Mouse (Mus musculus) cerebellum, adult 8-10 months (tissue): ENCODE measurements around the gene Coq10a.
"Not testable (repeated sequence)": the region's sequence is repeated elsewhere in the genome, so short reads cannot be mapped to it uniquely, and the experiment has no call there.

Experiments used
- DNase-seq: peaks from one replicate; pipeline ENCODE4 v3.0.0; 2022

Coq10a gene

GRCm38 (mm10) chr10:128340257-128340656 is 28.5 kb downstream of the Coq10a start:
- DNase-seq, result no peak

DNA sequence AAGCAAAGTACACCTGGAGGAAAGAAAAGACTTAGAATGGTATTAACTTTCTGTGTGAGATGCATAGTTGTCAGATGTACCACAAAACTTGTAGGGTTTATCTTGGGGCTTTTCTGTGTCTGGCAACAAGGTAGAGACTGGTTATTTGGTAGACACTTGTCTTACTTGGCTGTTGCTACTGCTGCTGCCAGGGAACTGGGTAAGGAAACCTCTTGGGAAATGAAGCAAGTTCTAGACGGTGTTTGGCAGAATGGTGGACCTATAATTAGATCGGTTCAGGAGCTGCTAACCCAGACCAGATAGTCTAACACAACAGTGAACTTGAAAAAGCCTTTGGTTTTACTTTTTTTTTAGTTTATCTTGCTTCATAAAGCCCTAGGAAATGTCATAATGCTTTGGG is 29.8 kb downstream of the Coq10a start:
- DNase-seq, result no peak

DNA sequence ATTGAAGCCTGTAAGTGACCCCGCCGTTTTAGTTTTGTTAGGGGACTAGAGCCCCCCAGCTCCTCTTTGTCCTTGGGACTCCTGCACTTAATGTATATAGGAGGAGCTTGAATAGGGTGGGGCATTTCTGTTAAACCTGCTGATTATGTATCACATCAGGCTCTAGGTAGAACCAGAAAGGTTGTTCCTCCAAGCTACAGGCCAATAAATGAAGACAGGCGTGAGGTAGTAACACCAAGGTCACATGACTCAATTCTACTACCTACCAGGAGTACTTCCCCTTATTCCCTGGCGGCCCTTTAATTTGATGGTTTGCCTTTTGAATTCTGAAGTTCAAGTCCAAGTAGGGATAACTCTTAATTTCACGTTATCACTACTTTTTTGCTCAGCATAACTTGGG is 30.4 kb downstream of the Coq10a start:
- no peak for DNase-seq

GRCm38 (mm10) chr10:128337306-128338181 is 31.3 kb downstream of the Coq10a start, which contains the start of gene Cs:
Cs (plus strand) TSS chr10:128337734.
- DNase-seq, result peak; percentile 95

DNA sequence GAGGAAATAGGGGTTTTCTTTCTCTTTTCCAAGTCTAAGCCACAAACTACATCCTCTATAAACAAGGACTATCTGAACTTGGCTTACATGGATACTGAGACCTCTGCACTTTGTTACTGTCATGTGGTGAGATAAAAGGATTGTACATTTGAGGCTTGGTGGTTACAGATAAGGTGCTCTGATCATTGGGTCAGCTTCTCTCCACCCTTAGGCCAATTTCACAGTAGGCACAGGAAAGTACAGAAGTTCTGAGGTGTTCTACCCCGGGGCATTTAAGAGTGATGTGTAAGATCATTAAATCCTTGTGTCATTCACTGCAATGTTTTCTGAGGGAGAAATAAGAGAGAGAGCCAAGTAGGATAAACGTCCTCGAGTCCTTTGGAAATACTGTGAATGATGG is 32.2 kb downstream of the Coq10a start:
- no peak for DNase-seq

- DNase-seq, result no peak
These were observed 32.6 kb downstream of the Coq10a start for GRCm38 (mm10) chr10:128336195-128336594.

DNA sequence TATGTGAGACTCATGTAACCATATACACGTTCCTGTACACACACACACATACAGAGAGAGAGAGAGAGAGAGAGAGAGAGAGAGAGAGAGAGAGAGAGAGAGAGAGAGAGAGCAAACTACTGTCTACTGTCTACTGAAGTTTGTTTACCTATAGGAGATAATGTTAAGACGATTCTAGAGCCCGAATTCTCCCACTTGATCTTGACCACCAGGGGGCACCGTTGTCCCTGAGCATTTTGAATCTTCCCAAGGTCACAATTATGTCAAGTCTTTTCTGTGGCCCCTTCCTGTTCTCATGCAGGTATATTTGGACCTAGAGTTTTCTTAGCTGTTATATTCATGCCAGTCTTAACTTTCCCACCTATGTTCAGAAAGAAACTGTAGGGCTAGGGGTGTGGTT is 33.2 kb downstream of the Coq10a start:
- peak; percentile 79 for DNase-seq

GRCm38 (mm10) chr10:128332358-128333249 is 36.2 kb downstream of the Coq10a start:
- not testable (repeated sequence) for DNase-seq

DNA sequence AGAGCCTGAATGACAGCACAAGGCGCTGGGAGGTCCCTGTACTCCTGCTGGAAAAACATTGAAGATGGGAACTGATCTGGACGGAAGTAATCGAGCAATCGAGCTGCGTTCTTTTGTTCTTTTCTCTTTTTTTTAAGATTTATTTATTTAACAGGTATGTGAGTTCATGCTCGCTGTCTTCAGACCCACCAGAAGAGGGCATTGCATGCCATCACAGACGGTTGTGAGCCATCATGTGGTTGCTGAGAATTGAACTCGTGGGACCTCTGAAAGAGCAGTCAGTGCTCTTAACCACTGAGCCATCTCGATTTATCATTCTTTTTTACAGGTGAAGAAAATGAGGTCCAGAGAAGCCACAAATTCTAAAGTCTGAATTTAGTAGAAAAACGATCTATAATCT is 41.2 kb downstream of the Coq10a start:
- DNase-seq, result no peak

DNA sequence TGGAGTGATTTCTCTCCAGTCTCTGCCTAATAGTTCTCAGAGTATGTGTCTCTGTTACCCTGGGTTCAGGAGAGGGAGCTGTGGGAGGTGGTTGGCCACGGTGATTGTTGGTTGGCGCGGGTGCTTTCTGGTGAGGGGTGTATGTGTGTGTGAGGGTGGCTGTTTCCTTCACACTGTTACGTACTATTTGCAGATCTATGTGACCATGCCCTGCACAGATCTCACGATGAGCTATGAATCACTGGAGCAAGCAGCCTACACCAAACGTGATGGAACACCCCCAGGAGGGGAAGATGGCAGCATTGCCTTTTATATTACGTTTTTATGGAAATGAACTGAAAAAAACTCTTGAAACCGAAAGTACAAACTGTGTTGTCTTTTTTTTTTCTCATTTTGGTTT is 42.0 kb downstream of the Coq10a start:
- DNase-seq, result no peak

GRCm38 (mm10) chr10:128323516-128323915 is 45.3 kb downstream of the Coq10a start:
- DNase-seq, result no peak

DNA sequence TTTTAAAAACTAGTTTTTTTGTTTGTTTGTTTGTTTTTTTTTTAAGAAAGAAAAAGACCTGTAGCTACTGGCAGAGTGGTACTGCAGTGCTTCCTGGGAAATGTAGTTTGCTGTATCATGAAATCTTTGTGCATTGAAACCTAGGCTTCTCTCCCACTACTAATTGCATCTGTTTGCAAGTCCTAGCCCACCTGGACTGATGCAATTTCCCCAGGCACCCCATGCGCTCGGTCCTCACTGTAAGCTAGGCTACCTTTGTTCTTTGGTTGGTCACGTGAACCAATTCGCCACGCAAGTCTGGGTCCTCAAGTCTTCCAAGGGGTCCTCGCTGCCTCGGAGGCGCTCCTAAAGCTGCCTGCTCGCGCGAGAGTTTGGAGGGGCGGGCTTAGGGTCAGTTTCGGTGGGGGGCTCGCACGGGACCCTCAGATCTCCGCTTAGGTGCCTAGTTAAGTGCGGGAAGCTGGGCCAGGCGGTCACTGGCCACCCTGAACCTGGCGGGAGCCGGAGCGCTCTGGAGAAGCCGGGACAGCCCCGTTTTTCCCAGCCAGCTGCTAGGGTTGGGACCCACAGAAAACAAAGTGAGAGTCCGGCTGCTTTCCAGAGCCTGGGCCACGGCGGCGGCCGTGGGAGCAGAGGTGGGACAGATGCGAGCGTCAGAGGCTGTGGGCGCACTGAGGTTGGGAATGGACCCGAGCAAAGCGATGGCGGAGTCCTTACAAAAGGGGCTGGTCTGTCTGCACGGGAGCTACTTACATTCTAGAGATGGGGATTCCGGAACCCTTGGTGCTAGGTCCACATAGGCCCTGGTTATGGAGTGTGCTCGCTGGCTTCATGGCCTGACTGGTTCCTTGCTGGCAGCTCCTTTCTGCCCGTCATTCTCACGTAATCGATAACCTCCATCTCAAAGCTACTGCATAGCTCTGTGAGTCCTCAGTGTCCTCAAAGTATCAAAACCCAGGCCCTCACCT is 46.4 kb downstream of the Coq10a start, which contains the start of gene Cnpy2:
Gene Cnpy2, plus strand, starts transcription at position 319 of the 968 bp plus-strand sequence.
- DNase-seq, result peak; percentile 75

- DNase-seq, result no peak
These were observed 47.2 kb downstream of the Coq10a start for GRCm38 (mm10) chr10:128321641-128322040.

GRCm38 (mm10) chr10:128315578-128315977 is 53.2 kb downstream of the Coq10a start:
- DNase-seq, result no peak
